Mouse (Mus musculus) MEL (cell line): ENCODE results near the gene Mrpl30. TPM values are rescaled to one million over a fixed set of nuclear protein-coding genes. Genes with fewer than 3 reads are reported as not detected.

ENCODE experiments used
- DNase-seq: peaks from one replicate; pipeline ENCODE4 v3.0.0; 2011; ENCODE audit warnings: low read depth, low spot score
- H3K27ac ChIP-seq: 2 replicates; pipeline ENCODE4 v1.5.1; 2012; ENCODE audit warnings: low read depth, mild to moderate bottlenecking, control low read depth, low read length, moderate library complexity; ENCODE audit not compliant: control insufficient read depth
- H3K27me3 ChIP-seq, 2 experiments: fragments of 150-350 bp in 1 of 2; sonication (generic) in 1 of 2; 2 replicates each; pipeline ENCODE4 v1.6.1; 2012; ENCODE audit warnings: low read length in 2 of 2, mild to moderate bottlenecking in 2 of 2, improper control_type of control experiment in 1 of 2, moderate library complexity in 1 of 2; ENCODE audit not compliant: insufficient read depth in 2 of 2, control insufficient read depth in 1 of 2
- H3K36me3 ChIP-seq, 2 experiments: 2 replicates each; pipeline ENCODE4 v1.6.1; 2012 to 2014; ENCODE audit warnings: low read length in 2 of 2, improper control_type of control experiment in 1 of 2, inconsistent platforms in 1 of 2, mild to moderate bottlenecking in 1 of 2; ENCODE audit not compliant: insufficient read depth in 2 of 2, control insufficient read depth in 1 of 2
- H3K4me1 ChIP-seq, 2 experiments: fragments of 150-350 bp in 1 of 2; sonication (generic) in 1 of 2; 2 replicates each; pipeline ENCODE4 v1.6.1; 2012; ENCODE audit warnings: low read length in 2 of 2, improper control_type of control experiment in 1 of 2, mild to moderate bottlenecking in 1 of 2; ENCODE audit not compliant: insufficient read depth in 2 of 2, control insufficient read depth in 1 of 2
- H3K4me3 ChIP-seq, 2 experiments: fragments of 150-350 bp in 1 of 2; sonication (generic) in 1 of 2; 2 replicates each; pipeline ENCODE4 v1.5.1; 2012; ENCODE audit warnings: low read depth in 2 of 2, low read length in 2 of 2, mild to moderate bottlenecking in 2 of 2, moderate library complexity in 2 of 2, control low read depth in 1 of 2, improper control_type of control experiment in 1 of 2; ENCODE audit not compliant: control insufficient read depth in 1 of 2, insufficient read depth in 1 of 2
- H3K79me2 ChIP-seq: 2 replicates; pipeline ENCODE4 v1.6.1; 2012; ENCODE audit warnings: mild to moderate bottlenecking, low read length, moderate library complexity; ENCODE audit not compliant: control insufficient read depth, poor library complexity, insufficient read depth
- H3K9ac ChIP-seq: 2 replicates; pipeline ENCODE4 v1.6.1; 2012; ENCODE audit warnings: low read depth, mild to moderate bottlenecking, control low read depth, low read length, moderate library complexity; ENCODE audit not compliant: control insufficient read depth, poor library complexity, severe bottlenecking
- H3K9me3 ChIP-seq: fragments of 150-350 bp; sonication (generic); replicated peaks from 2 replicates; pipeline ENCODE4 v1.6.1; 2012; ENCODE audit warnings: mild to moderate bottlenecking, low read length, improper control_type of control experiment, moderate library complexity; ENCODE audit not compliant: insufficient read depth
- CHD1 ChIP-seq: IDR thresholded peaks from 2 replicates; pipeline ENCODE4 v1.6.1; 2012; ENCODE audit warnings: low read depth, mild to moderate bottlenecking, inconsistent platforms, low read length, improper control_type of control experiment
- CHD2 ChIP-seq: IDR thresholded peaks from 2 replicates; pipeline ENCODE4 v1.6.1; 2011; ENCODE audit warnings: low read length, improper control_type of control experiment
- ELF1 ChIP-seq: IDR thresholded peaks from 2 replicates; pipeline ENCODE4 v1.6.1; 2014; ENCODE audit warnings: low read depth, mild to moderate bottlenecking, inconsistent platforms, low read length, improper control_type of control experiment, moderate library complexity
- GABPA ChIP-seq: IDR thresholded peaks from 2 replicates; pipeline ENCODE4 v1.6.1; 2012; ENCODE audit warnings: low read depth, mild to moderate bottlenecking, inconsistent platforms, low read length, improper control_type of control experiment, moderate library complexity
- HCFC1 ChIP-seq: IDR thresholded peaks from 2 replicates; pipeline ENCODE4 v1.6.1; 2012; ENCODE audit warnings: low read depth, mild to moderate bottlenecking, inconsistent platforms, low read length, improper control_type of control experiment, moderate library complexity
- KAT2A ChIP-seq: conservative IDR thresholded peaks from 2 replicates; pipeline ENCODE4 v1.6.1; 2012; ENCODE audit warnings: low read depth, low read length, improper control_type of control experiment, inconsistent platforms
- MAZ ChIP-seq: IDR thresholded peaks from 2 replicates; pipeline ENCODE4 v1.6.1; 2012; ENCODE audit warnings: low read depth, mild to moderate bottlenecking, inconsistent platforms, low read length, improper control_type of control experiment
- MEF2A ChIP-seq: IDR thresholded peaks from 2 replicates; pipeline ENCODE4 v1.6.1; 2014; ENCODE audit warnings: low read depth, mild to moderate bottlenecking, inconsistent platforms, low read length, improper control_type of control experiment; ENCODE audit not compliant: poor library complexity, insufficient replicate concordance, severe bottlenecking; ENCODE audit errors: extremely low read depth
- NELFE ChIP-seq: IDR thresholded peaks from 2 replicates; pipeline ENCODE4 v1.6.1; 2011; ENCODE audit warnings: low read depth, low read length, improper control_type of control experiment
- POLR2AphosphoS2 ChIP-seq: IDR thresholded peaks from 2 replicates; pipeline ENCODE4 v1.6.1; 2011; ENCODE audit warnings: low read length, improper control_type of control experiment
- RCOR1 ChIP-seq: IDR thresholded peaks from 2 replicates; pipeline ENCODE4 v1.6.1; 2012; ENCODE audit warnings: low read depth, mild to moderate bottlenecking, inconsistent platforms, low read length, improper control_type of control experiment
- SIN3A ChIP-seq: IDR thresholded peaks from 2 replicates; pipeline ENCODE4 v1.6.1; 2012; ENCODE audit warnings: low read length, improper control_type of control experiment, inconsistent platforms
- TBP ChIP-seq: IDR thresholded peaks from 2 replicates; pipeline ENCODE4 v1.8.0; 2011; ENCODE audit warnings: low read depth, low read length, improper control_type of control experiment
- TCF12 ChIP-seq: IDR thresholded peaks from 2 replicates; pipeline ENCODE4 v1.6.1; 2014; ENCODE audit warnings: low read depth, mild to moderate bottlenecking, inconsistent platforms, low read length, improper control_type of control experiment, moderate library complexity
- UBTF ChIP-seq: IDR thresholded peaks from 2 replicates; pipeline ENCODE4 v1.6.1; 2012; ENCODE audit warnings: low read depth, mild to moderate bottlenecking, inconsistent platforms, low read length, improper control_type of control experiment, moderate library complexity, borderline replicate concordance; ENCODE audit not compliant: insufficient read depth
- USF1 ChIP-seq: IDR thresholded peaks from 2 replicates; pipeline ENCODE4 v1.6.1; 2014; ENCODE audit warnings: low read depth, mild to moderate bottlenecking, inconsistent platforms, low read length, improper control_type of control experiment, moderate library complexity
- ZKSCAN1 ChIP-seq: IDR thresholded peaks from 2 replicates; pipeline ENCODE4 v1.6.1; 2012; ENCODE audit warnings: low read depth, mild to moderate bottlenecking, inconsistent platforms, low read length, improper control_type of control experiment, moderate library complexity
- polyA plus RNA-seq, 2 experiments: library from polyadenylated mRNA; stranded (reverse) in 1 of 2; unstranded in 1 of 2; fragments of >175 nt in 1 of 2; fragments of >200 nt in 1 of 2; gene quantifications; 2 replicates each; pipeline versions ENCODE4 v1.2.1 to v1.2.4; 2012; ENCODE audit warnings: low replicate concordance in 2 of 2, low read depth in 1 of 2; ENCODE audit not compliant: insufficient read length in 2 of 2, insufficient read depth in 1 of 2, missing spikeins in 1 of 2
- total RNA-seq: library from RNA; depleted of rRNA; stranded (reverse); fragments of 300-350 nt; gene quantifications from 2 replicates; pipeline ENCODE4 v1.2.3, GENCODE M21; 2012

The Mrpl30 gene
- total and polyA plus RNA-seq, 3 experiments = 189 to 260 (median 255) TPM

GRCm38 (mm10) chr1:37917666-37918065, 27.4 kb downstream of the Mrpl30 start:
- Histone ChIP-seq H3K9me3 (no peaks in the 10 kb centered on the region), H3K9ac (no peak overlapping the region), H3K36me3 (no peaks in the 10 kb centered on the region), H3K79me2 (no peaks in the 10 kb centered on the region), H3K27ac (no peak overlapping the region), H3K4me3 (no peak overlapping the region), H3K4me1 (no peaks in the 10 kb centered on the region), H3K27me3 (peaks cover 11% of the 10 kb centered on the region in 2 experiments)
- no peak for DNase-seq
- TF ChIP-seq MEF2A = no peak
- TF ChIP-seq CHD1 = no peak
- TF ChIP-seq CHD2 = no peak
- TF ChIP-seq NELFE = no peak
- no peak for TF ChIP-seq GABPA
- no peak for TF ChIP-seq ELF1
- TF ChIP-seq USF1 = no peak
- no peak for TF ChIP-seq SIN3A
- TF ChIP-seq POLR2AphosphoS2 = no peak
- TF ChIP-seq KAT2A = no peak
- no peak for TF ChIP-seq TBP

- no peak for TF ChIP-seq RCOR1
- TF ChIP-seq CHD2 = no peak
- no peak for TF ChIP-seq HCFC1
- no peak for TF ChIP-seq TCF12
- TF ChIP-seq UBTF = no peak
- no peak for TF ChIP-seq ZKSCAN1
- TF ChIP-seq MAZ = no peak
- TF ChIP-seq ELF1 = no peak
- no peak overlapping the region for H3K27ac ChIP-seq
- no peak overlapping the region for H3K4me3 ChIP-seq
- no peaks in the 10 kb centered on the region for H3K9me3 ChIP-seq
- H3K4me1 ChIP-seq = no peaks in the 10 kb centered on the region
- no peaks in the 10 kb centered on the region for H3K36me3 ChIP-seq
- no peak overlapping the region for H3K9ac ChIP-seq
- H3K27me3 ChIP-seq = peaks cover 9 to 11% of the 10 kb centered on the region in 2 experiments
- no peaks in the 10 kb centered on the region for H3K79me2 ChIP-seq
- DNase-seq = no peak
These were observed 27.8 kb downstream of the Mrpl30 start for GRCm38 (mm10) chr1:37918096-37918495.
